Mouse (Mus musculus) ES-Bruce4 (cell line): ENCODE data around the gene Wfdc1.

Source experiments
- CTCF ChIP-seq: IDR thresholded peaks from one replicate; pipeline ENCODE4 v1.8.1; 2011; ENCODE audit warnings: low read depth, low read length
- EP300 ChIP-seq: IDR thresholded peaks from 2 replicates; pipeline ENCODE4 v1.6.1; 2011; ENCODE audit warnings: low read depth, low read length; ENCODE audit not compliant: insufficient read depth
- POLR2A ChIP-seq: IDR thresholded peaks from one replicate; pipeline ENCODE4 v1.8.1; 2011; ENCODE audit warnings: low read length; ENCODE audit not compliant: insufficient read depth

GRCm38 (mm10) chr8:119636766-119637165 is 29.4 kb upstream of the Wfdc1 start:
- TF ChIP-seq CTCF (no peak), POLR2A (no peak), EP300 (no peak)
